Mouse (Mus musculus): Measurements from ENCODE around the gene Tbc1d14.

DNA sequence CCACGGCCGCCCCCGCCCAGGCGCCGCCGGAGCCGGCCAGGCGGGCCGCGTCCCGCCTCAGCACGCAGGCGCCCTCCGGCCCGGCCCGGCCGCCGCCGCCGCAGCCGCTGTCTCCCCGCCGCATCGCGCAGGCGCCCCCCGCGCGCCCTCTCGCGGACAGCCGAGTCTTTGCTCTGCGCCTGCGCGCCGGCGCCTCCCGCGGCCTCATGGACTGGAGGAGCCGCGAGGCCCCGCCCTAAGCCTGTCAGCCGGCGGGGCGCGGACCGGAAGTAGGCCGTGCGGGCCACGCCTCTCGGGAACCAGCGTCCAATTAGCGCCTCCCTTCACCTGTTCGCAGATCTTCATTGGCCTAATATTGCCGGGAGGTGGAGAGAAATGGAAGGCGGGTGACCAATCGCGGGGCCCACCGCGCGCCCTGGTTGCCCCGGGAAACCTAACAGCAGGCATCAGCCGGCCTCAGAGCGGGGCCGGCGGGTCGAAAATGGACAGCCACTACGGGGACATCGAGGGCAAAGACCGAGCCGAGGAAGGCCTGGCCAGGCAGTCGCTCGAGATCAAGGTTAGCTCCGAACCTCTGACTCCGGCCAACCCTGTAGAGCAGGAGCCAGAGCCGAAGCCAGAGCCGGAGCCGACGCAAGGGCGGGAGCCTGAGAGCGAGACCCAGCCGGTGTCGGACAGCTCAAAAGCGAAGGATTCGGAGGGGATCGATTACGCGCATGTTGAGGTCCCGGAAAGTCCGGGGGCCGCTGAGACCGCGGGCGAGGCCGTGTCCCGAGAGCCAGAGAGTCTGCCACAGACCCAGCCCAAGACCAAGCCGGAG lies 108.7 kb downstream of the Tbc1d14 start, which contains the start of the genes Tada2b and Ccdc96:
- TF ChIP-seq EP300 (IDR thresholded peaks at IDR 0.05; ENCODE audit: low read depth) (no peak), CTCF (IDR thresholded peaks at IDR 0.05; ENCODE audit: low read depth) (peak; percentile 44)

Measured in heart, postnatal 0 days (tissue).